Mouse (Mus musculus): ENCODE results near the gene Pafah1b3.
"Not testable (repeated sequence)": the region's sequence is repeated elsewhere in the genome, so short reads cannot be mapped to it uniquely, and the experiment has no call there.

Pafah1b3 gene

GRCm38 (mm10) chr7:25297454-25298325 lies at the start of gene Pafah1b3:
TSS of gene Pafah1b3 (minus strand) at chr7:25297986.
- DNase-seq (ENCODE audit: low read depth, low spot score) = no peak

GRCm38 (mm10) chr7:25341000-25341784 lies 43.4 kb upstream of the Pafah1b3 start:
- no peak for DNase-seq (ENCODE audit: low read depth, low spot score)

- no peak for DNase-seq (ENCODE audit: low read depth, low spot score)
Measured at GRCm38 (mm10) chr7:25339329-25339728, 41.5 kb upstream of the Pafah1b3 start.

DNA sequence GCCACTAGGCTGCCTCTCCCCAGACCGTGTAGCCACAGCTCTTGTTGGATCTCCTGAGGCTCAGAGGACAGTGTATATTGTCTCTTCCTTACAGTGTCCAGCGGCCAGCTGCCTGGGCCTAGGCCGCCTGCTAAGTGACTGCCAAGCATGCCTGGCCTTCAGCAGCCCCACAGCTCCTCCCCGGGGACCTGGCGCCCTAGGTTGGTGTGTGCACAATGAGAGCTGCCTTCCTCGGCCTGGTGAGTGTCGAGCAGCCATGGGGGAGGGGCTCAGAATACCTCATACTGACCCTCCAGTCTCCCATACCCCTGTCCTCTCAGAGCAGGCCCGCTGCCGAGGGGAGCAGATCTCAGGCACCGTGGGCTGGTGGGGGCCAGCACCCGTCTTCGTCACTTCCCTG lies 36.7 kb upstream of the Pafah1b3 start:
- DNase-seq (ENCODE audit: low read depth, low spot score) = no peak

GRCm38 (mm10) chr7:25333596-25334307 lies 36.0 kb upstream of the Pafah1b3 start:
- peak; percentile 79 for DNase-seq (ENCODE audit: low read depth, low spot score)

GRCm38 (mm10) chr7:25326233-25326632 lies 28.4 kb upstream of the Pafah1b3 start:
- DNase-seq (ENCODE audit: low read depth, low spot score) = no peak

DNA sequence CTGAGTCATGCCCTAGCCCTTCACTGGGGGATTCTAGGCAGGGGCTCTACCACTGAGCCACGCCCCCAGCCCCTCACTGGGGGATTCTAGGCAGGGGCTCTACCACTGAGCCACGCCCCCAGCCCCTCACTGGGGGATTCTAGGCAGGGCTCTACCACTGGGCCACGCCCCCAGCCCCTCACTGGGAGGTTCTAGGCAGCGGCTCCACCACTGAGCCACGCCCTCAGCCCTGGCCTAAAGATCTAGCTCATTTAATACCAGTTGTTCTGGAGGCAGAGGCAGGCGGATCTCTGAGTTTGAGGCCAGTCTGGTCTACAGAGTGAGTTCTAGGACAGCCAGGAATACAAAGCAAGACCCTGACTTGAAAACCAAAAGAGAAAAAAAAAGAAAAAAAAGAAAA lies 27.6 kb upstream of the Pafah1b3 start:
- DNase-seq (ENCODE audit: low read depth, low spot score) = not testable (repeated sequence)

- DNase-seq (ENCODE audit: low read depth, low spot score) = no peak
Measured at GRCm38 (mm10) chr7:25323219-25323618, 25.4 kb upstream of the Pafah1b3 start.

- no peak for DNase-seq (ENCODE audit: low read depth, low spot score)
Measured at GRCm38 (mm10) chr7:25322058-25322484, 24.3 kb upstream of the Pafah1b3 start.

DNA sequence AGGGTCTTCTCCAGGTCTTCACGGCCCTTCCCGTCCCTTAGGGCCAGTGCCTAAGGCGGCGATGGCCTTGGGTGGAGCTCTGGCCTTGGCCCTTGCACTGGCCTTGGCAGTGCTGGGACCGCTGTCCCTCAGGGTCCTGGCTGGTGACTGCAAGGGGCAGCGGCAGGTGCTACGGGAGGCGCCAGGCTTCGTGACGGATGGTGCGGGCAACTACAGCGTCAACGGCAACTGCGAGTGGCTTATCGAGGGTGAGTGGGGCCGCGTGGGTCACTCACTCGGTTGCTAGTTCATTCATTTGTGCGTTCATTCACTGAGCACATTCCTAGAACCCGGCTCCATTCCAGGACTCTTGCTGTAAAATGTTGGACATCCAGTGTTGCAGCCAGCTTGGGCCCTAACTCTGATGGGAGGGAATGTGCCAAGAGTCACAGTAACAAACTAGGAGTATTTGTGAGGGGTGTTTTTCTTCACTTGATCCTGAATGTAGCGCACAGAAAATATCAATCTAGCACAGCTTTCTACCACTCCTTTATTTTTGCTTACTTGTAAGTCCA lies 19.7 kb upstream of the Pafah1b3 start:
- no peak for DNase-seq (ENCODE audit: low read depth, low spot score)

- peak; percentile 98 for DNase-seq (ENCODE audit: low read depth, low spot score)
Measured at GRCm38 (mm10) chr7:25316532-25317445, 19.0 kb upstream of the Pafah1b3 start, which contains the start of gene Megf8. TSS of gene Megf8 (plus strand) at chr7:25317164.

- DNase-seq (ENCODE audit: low read depth, low spot score) = no peak
Measured at GRCm38 (mm10) chr7:25315306-25316041, 17.7 kb upstream of the Pafah1b3 start.

GRCm38 (mm10) chr7:25314606-25315305 lies 17.0 kb upstream of the Pafah1b3 start:
- no peak for DNase-seq (ENCODE audit: low read depth, low spot score)

GRCm38 (mm10) chr7:25313325-25313724 lies 15.5 kb upstream of the Pafah1b3 start:
- DNase-seq (ENCODE audit: low read depth, low spot score) = no peak

GRCm38 (mm10) chr7:25311193-25311592 lies 13.4 kb upstream of the Pafah1b3 start:
- no peak for DNase-seq (ENCODE audit: low read depth, low spot score)

DNA sequence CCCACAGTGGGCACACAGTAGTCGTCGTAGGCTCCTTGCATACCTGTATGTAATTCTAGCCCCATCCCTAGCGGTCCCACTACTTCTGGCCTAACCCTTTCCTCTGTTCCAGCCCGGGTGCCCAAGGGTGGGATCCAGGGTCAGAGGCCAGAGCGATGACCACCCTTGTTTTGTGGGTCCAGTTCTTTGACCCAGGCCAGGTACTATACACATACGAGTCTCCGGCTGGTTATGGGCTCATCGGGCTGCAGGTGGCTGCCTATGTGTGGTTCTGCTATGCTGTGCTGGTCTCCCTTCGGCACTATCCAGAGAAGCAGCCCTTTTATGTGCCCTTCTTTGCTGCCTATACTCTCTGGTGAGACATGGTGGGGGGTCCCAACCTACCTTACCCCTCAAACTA lies 11.6 kb upstream of the Pafah1b3 start:
- no peak for DNase-seq (ENCODE audit: low read depth, low spot score)

GRCm38 (mm10) chr7:25308702-25309318 lies 11.0 kb upstream of the Pafah1b3 start:
- DNase-seq (ENCODE audit: low read depth, low spot score) = no peak

DNA sequence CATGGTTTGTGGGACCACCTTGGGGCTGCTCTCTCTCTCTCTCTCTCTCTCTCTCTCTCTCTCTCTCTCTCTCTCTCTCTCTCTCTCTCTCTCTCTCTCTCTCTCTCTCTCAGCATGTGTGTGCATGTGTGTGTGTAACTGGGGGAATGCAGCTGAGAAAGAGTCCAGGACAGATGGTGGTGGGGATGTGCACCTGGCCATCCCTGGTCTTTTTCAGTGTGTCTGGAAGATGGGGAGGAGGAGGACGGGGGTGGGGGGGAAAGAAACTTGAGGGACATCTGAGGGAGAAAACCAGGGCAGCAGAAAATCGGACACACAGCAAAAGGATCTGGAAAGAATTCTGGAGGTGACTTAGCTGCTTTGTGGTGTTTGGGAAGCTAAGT lies 8.8 kb upstream of the Pafah1b3 start:
- no peak for DNase-seq (ENCODE audit: low read depth, low spot score)
